Comparison of ENCODE assay signal across 7 mouse cellular contexts in genomic region chr17:22153951-22154350, GRCm38 (mm10). TPM values are rescaled to one million over a fixed set of nuclear protein-coding genes. Genes with fewer than 3 reads are reported as not detected.
DNase-seq lines count a peak whose midpoint lies in the region; ATAC-seq and TF ChIP-seq lines count a peak whose summit lies in the region.
"Not testable (repeated sequence)": the region's sequence is repeated elsewhere in the genome, so short reads cannot be mapped to it uniquely, and the experiment has no call there.
"Had no signal": no experiment of that assay in that cellular context is flagged by ENCODE, and none has a peak within 500 bp of the region (broad histone marks: within the 10 kb centered on the region; RNA-seq: fewer than 3 reads in every experiment).

No protein-coding gene starts in this region.

- H3K9me3 ChIP-seq in E14TG2a.4 (ENCODE audit: low read length), result not testable (repeated sequence)

- DNase-seq in Patski (ENCODE audit: low read depth, low spot score); heart, adult 2 months; layer of hippocampus, adult 2 months (ENCODE audit: low spot score in 2 of 2): not testable (repeated sequence)

- peak; percentile 38 for TF ChIP-seq CTCF in E14TG2a.4 (conservative IDR thresholded peaks at IDR 0.05; ENCODE audit: low read length)
- TF ChIP-seq CTCF in Patski (IDR thresholded peaks at IDR 0.05), result peak; percentile 27
- TF ChIP-seq CTCF in heart, adult 2 months (IDR thresholded peaks at IDR 0.05), result peak; percentile 20; the same call in 1 of the 2 replicates
- TF ChIP-seq CTCF in layer of hippocampus, adult 2 months (conservative IDR thresholded peaks at IDR 0.05), result peak; percentile 21; the same call in 1 of the 2 replicates

- TF ChIP-seq EP300 in heart, adult 2 months (IDR thresholded peaks at IDR 0.05; ENCODE audit: insufficient read depth, low read depth, low read length), result not testable (repeated sequence)

- in situ Hi-C loops in Patski (cut with MboI; ENCODE audit: low pct_unique_long_range_greater_than_20kb), result not testable (repeated sequence)

- not testable (repeated sequence) for H3K36me3 ChIP-seq in E14TG2a.4 (ENCODE audit: insufficient read depth, low read length); heart, adult 2 months (ENCODE audit: control insufficient read depth, insufficient read depth, low read length)

- TF ChIP-seq POLR2A in heart, adult 2 months (IDR thresholded peaks at IDR 0.05; ENCODE audit: insufficient read depth, low read depth, low read length), result not testable (repeated sequence)

- not testable (repeated sequence) for H3K79me2 ChIP-seq in heart, adult 2 months (replicated peaks; ENCODE audit: control insufficient read depth, insufficient read depth, low read length)

- not testable (repeated sequence) for H3K27me3 ChIP-seq in E14TG2a.4 (ENCODE audit: insufficient read depth, low read length); Patski; heart, adult 2 months (ENCODE audit: control insufficient read depth, insufficient read depth, low read length)

- CTCF ChIA-PET in Patski (lab: Charles Lee), result not testable (repeated sequence)

- H3K9ac ChIP-seq in heart, adult 2 months (ENCODE audit: low read depth, low read length), result not testable (repeated sequence)

- H3K4me1 ChIP-seq in E14TG2a.4 (replicated peaks; ENCODE audit: low read depth, low read length); heart, adult 2 months (ENCODE audit: control insufficient read depth, insufficient read depth, low read length): not testable (repeated sequence)

- intact Hi-C loops in heart, adult 2 months (cut with DNase I), result not testable (repeated sequence)

- POLR2A ChIA-PET in Patski (lab: Charles Lee), result not testable (repeated sequence)

- not testable (repeated sequence) for H3K4me3 ChIP-seq in E14TG2a.4 (replicated peaks; ENCODE audit: low read length); heart, adult 2 months; layer of hippocampus, adult 2 months

- ATAC-seq in Patski, result not testable (repeated sequence)
- peak; percentile 63; the same call in 1 of the 2 replicates for ATAC-seq in common myeloid progenitor, adult 5-6 weeks (replicated peaks; ENCODE audit: low read depth, poor library complexity, severe bottlenecking)
- ATAC-seq in megakaryocyte progenitor cell, adult 5-6 weeks (replicated peaks; ENCODE audit: poor library complexity), result peak; percentile 65

- not testable (repeated sequence) for H3K27ac ChIP-seq in heart, adult 2 months; layer of hippocampus, adult 2 months

- 51% methylated on average over 4 of the region's 4 CpGs for WGBS in heart, adult 2 months

RNA-seq across cellular contexts. Expression of gene Zfp947, which starts 12.0 kb away (rescaled TPM):
- polyA plus RNA-seq in Patski (2021), result 0.55 TPM
- total RNA-seq in common myeloid progenitor, adult 5-6 weeks (2017), result 4.6 and 7.2 TPM in 2 replicates
- total RNA-seq in heart, adult 2 months (2021), result 1 to 10 TPM in 1 of 2 experiments, under 1 TPM in 1; 0.48 to 1.1 TPM
- polyA plus RNA-seq in heart, adult 2 months (2012; rRNA removed), result 0.16 and 0.23 TPM in 2 replicates
- total RNA-seq in layer of hippocampus, adult 2 months (2021), result under 1 TPM; 0.51 to 0.93 TPM
- 3.7 and 5.2 TPM in 2 replicates for total RNA-seq in megakaryocyte progenitor cell, adult 5-6 weeks (2015)
- total RNA-seq in megakaryocyte progenitor cell, adult 5-6 weeks (2017), result 4.3 and 5.6 TPM in 2 replicates
- total RNA-seq: MEL had no signal
